Mouse (Mus musculus) heart, adult 2 months (tissue): Measurements from ENCODE around the gene Grik3. TPM values are rescaled to one million over a fixed set of nuclear protein-coding genes. Genes with fewer than 3 reads are reported as not detected.
A peak's percentile ranks its signal among the peaks of the same experiment; 100 is the strongest.

Experiments
- DNase-seq, 2 experiments: peaks; one replicate each; pipeline ENCODE4 v3.0.0; 2021
- H3K27ac ChIP-seq: fragments of 200-600 bp; 2 replicates; pipeline ENCODE4 v1.8.1; 2022
- H3K27me3 ChIP-seq: fragments of 200-500 bp; 2 replicates; pipeline ENCODE4 v1.6.1; 2012; ENCODE audit warnings: mild to moderate bottlenecking, low read length, inconsistent platforms, mixed read lengths; ENCODE audit not compliant: control insufficient read depth, insufficient read depth
- H3K36me3 ChIP-seq: fragments of 200-500 bp; 2 replicates; pipeline ENCODE4 v1.6.1; 2012; ENCODE audit warnings: low read length, inconsistent platforms; ENCODE audit not compliant: control insufficient read depth, insufficient read depth
- H3K4me1 ChIP-seq: fragments of 200-500 bp; 2 replicates; pipeline ENCODE4 v1.6.1; 2011; ENCODE audit warnings: low read length; ENCODE audit not compliant: control insufficient read depth, insufficient read depth
- H3K4me3 ChIP-seq: fragments of 200-600 bp; 2 replicates; pipeline ENCODE4 v1.8.1; 2022
- H3K79me2 ChIP-seq: fragments of 200-500 bp; replicated peaks from 2 replicates; pipeline ENCODE4 v1.6.1; 2012; ENCODE audit warnings: mild to moderate bottlenecking, inconsistent platforms, low read length, moderate library complexity, mixed read lengths; ENCODE audit not compliant: control insufficient read depth, insufficient read depth
- H3K9ac ChIP-seq: fragments of 200-500 bp; 2 replicates; pipeline ENCODE4 v1.6.1; 2012; ENCODE audit warnings: low read depth, mild to moderate bottlenecking, control low read depth, inconsistent platforms, low read length, mixed read lengths
- CTCF ChIP-seq: fragments of 200-600 bp; IDR thresholded peaks from 2 replicates; pipeline ENCODE4 v1.8.1; 2022; ENCODE audit warnings: antibody characterized with exemption, mild to moderate bottlenecking, moderate library complexity
- EP300 ChIP-seq: fragments of 200-500 bp; IDR thresholded peaks from 2 replicates; pipeline ENCODE4 v1.6.1; 2011; ENCODE audit warnings: low read depth, low read length, control low read depth; ENCODE audit not compliant: insufficient read depth
- POLR2A ChIP-seq: fragments of 200-500 bp; IDR thresholded peaks from 2 replicates; pipeline ENCODE4 v1.6.1; 2011; ENCODE audit warnings: mild to moderate bottlenecking, low read depth, low read length, control low read depth; ENCODE audit not compliant: insufficient read depth
- WGBS: fragments of 180-500 bp; shearing (Covaris S2); methylation state at CpG from one replicate; pipeline ENCODE4 v1.1.7; 2018; 5-methylcytosine and 5-hydroxymethylcytosine counted together
- intact Hi-C: fragments of 180-260 bp; cut with DNase I; formaldehyde crosslinking; loops from one replicate; pipeline ENCODE4 v1.15.1; 2025
- polyA plus RNA-seq: library from polyadenylated mRNA; depleted of rRNA; stranded (reverse); fragments of >200 nt; gene quantifications from 2 replicates; pipeline ENCODE4 v1.2.3, GENCODE M21; 2012
- total RNA-seq, 2 experiments: library from RNA; stranded (reverse); gene quantifications; 2 replicates each; pipeline ENCODE4 v1.2.3; 2021

Grik3 gene
- total and polyA plus RNA-seq, 3 experiments = 0.14 to 0.25 (median 0.21) TPM

- Histone ChIP-seq H3K79me2 (no peaks in the 10 kb centered on the region), H3K27me3 (no peaks in the 10 kb centered on the region), H3K9ac (no peak overlapping the region), H3K4me1 (no peaks in the 10 kb centered on the region), H3K4me3 (no peak overlapping the region), H3K36me3 (no peaks in the 10 kb centered on the region), H3K27ac (no peak overlapping the region)
- intact Hi-C loops = loop anchor here (5.0 kb wide), 1 partner anchor 67 kb away; no protein-coding TSS in a partner anchor
- TF ChIP-seq CTCF (no peak), EP300 (no peak), POLR2A (no peak)
- WGBS = 76% methylated on average over 7 of the region's 7 CpGs
- DNase-seq = no peak
These were observed 208.6 kb downstream of the Grik3 start for GRCm38 (mm10) chr4:125699056-125699455.

GRCm38 (mm10) chr4:125700331-125700730, 209.8 kb downstream of the Grik3 start:
- Histone ChIP-seq H3K4me1 (no peaks in the 10 kb centered on the region), H3K36me3 (no peaks in the 10 kb centered on the region), H3K27me3 (no peaks in the 10 kb centered on the region), H3K9ac (no peak overlapping the region), H3K27ac (no peak overlapping the region), H3K79me2 (no peaks in the 10 kb centered on the region), H3K4me3 (no peak overlapping the region)
- intact Hi-C loops = no loop called here
- no peak for TF ChIP-seq EP300
- no peak for TF ChIP-seq POLR2A
- DNase-seq = no peak
- 51% methylated on average over 8 of the region's 8 CpGs for WGBS

- H3K27ac ChIP-seq = peak overlapping the region; percentile 51; the same call in 1 of the 2 replicates
- H3K36me3 ChIP-seq = no peaks in the 10 kb centered on the region
- TF ChIP-seq EP300 = 0 out of 2 replicates have a peak, but pooled peaks have one; percentile 13
- no peak for TF ChIP-seq POLR2A
- TF ChIP-seq CTCF = no peak
These were observed 212.3 kb downstream of the Grik3 start for GRCm38 (mm10) chr4:125702607-125703309.

GRCm38 (mm10) chr4:125703310-125703690, 212.8 kb downstream of the Grik3 start:
- no peaks in the 10 kb centered on the region for H3K36me3 ChIP-seq
- TF ChIP-seq POLR2A (no peak), CTCF (peak; percentile 70)
- H3K27ac ChIP-seq = peak overlapping the region; percentile 51; the same call in 1 of the 2 replicates
- 26% methylated on average over 4 of the region's 4 CpGs for WGBS
- intact Hi-C loops = no loop called here
- H3K4me1 ChIP-seq = no peaks in the 10 kb centered on the region
- H3K79me2 ChIP-seq = no peaks in the 10 kb centered on the region
- DNase-seq = peak in 1 of 2 experiments; percentile 18
- H3K27me3 ChIP-seq = no peaks in the 10 kb centered on the region
- H3K4me3 ChIP-seq = no peak overlapping the region; the same call in 1 of the 2 replicates
- no peak overlapping the region for H3K9ac ChIP-seq

More at GRCm38 (mm10) chr4:125702607-125703309, 212.3 kb downstream of the Grik3 start:
- 29% methylated on average over 12 of the region's 12 CpGs for WGBS
- peak; percentile 68 to 80 for DNase-seq
- Histone ChIP-seq H3K27me3 (no peaks in the 10 kb centered on the region), H3K4me1 (no peaks in the 10 kb centered on the region), H3K79me2 (no peaks in the 10 kb centered on the region), H3K9ac (no peak overlapping the region), H3K4me3 (no peak overlapping the region; the same call in 1 of the 2 replicates)
- intact Hi-C loops = no loop called here

GRCm38 (mm10) chr4:125705746-125706145, 215.2 kb downstream of the Grik3 start:
- H3K4me3 ChIP-seq = no peak overlapping the region
- intact Hi-C loops = no loop called here

GRCm38 (mm10) chr4:125709716-125710115, 219.2 kb downstream of the Grik3 start:
- no peak overlapping the region for H3K4me3 ChIP-seq
- H3K27ac ChIP-seq = no peak overlapping the region
- H3K4me1 ChIP-seq = no peaks in the 10 kb centered on the region
- H3K27me3 ChIP-seq = no peaks in the 10 kb centered on the region
- no peak for DNase-seq
- H3K79me2 ChIP-seq = no peaks in the 10 kb centered on the region
- intact Hi-C loops = no loop called here
- no peak overlapping the region for H3K9ac ChIP-seq
- no peaks in the 10 kb centered on the region for H3K36me3 ChIP-seq
- TF ChIP-seq POLR2A (no peak), EP300 (no peak), CTCF (no peak)
- 61% methylated on average over 10 of the region's 10 CpGs for WGBS

More at GRCm38 (mm10) chr4:125705746-125706145, 215.2 kb downstream of the Grik3 start:
- no peaks in the 10 kb centered on the region for H3K36me3 ChIP-seq
- no peak for TF ChIP-seq CTCF
- no peak for TF ChIP-seq EP300
- no peak for TF ChIP-seq POLR2A
- H3K9ac ChIP-seq = no peak overlapping the region
- no peaks in the 10 kb centered on the region for H3K79me2 ChIP-seq
- DNase-seq = no peak
- WGBS = 81% methylated on average over 8 of the region's 8 CpGs
- H3K27me3 ChIP-seq = no peaks in the 10 kb centered on the region
- no peak overlapping the region for H3K27ac ChIP-seq
- H3K4me1 ChIP-seq = no peaks in the 10 kb centered on the region
